Mouse (Mus musculus) spleen, embryonic (tissue): ENCODE data around the gene Nkiras2.

Source experiments
- CTCF ChIA-PET: fragments of 350-600 bp; sonication (Branson Sonifier 250); formaldehyde crosslinking; loops from one replicate; lab custom pipeline; 2022; lab: Charles Lee

The Nkiras2 gene

GRCm38 (mm10) chr11:100598074-100598473, 21.0 kb upstream of the Nkiras2 start:
- CTCF ChIA-PET, result no interaction called here

- CTCF ChIA-PET, result interaction anchor here (0.9 to 1.0 kb wide), 2 partner anchors 22 to 30 kb away, joined by 3 to 5 read pairs; no protein-coding TSS in a partner anchor
These were observed 17.7 kb upstream of the Nkiras2 start for GRCm38 (mm10) chr11:100601372-100601771.

GRCm38 (mm10) chr11:100603155-100603554, 15.9 kb upstream of the Nkiras2 start:
- CTCF ChIA-PET, result interaction anchor here (1.0 kb wide), 1 partner anchor 96 kb away, joined by 3 read pairs; no protein-coding TSS in a partner anchor

GRCm38 (mm10) chr11:100603813-100604212, 15.2 kb upstream of the Nkiras2 start:
- CTCF ChIA-PET, result interaction anchor here (1.0 kb wide), 1 partner anchor 95 kb away, joined by 3 read pairs; no protein-coding TSS in a partner anchor

- CTCF ChIA-PET, result interaction anchor here (1.0 kb wide), 1 partner anchor 94 kb away, joined by 3 read pairs; no protein-coding TSS in a partner anchor
These were observed 14.6 kb upstream of the Nkiras2 start for GRCm38 (mm10) chr11:100604321-100605005.

GRCm38 (mm10) chr11:100605451-100605850, 13.6 kb upstream of the Nkiras2 start:
- CTCF ChIA-PET, result interaction anchor here (1.5 kb wide), 1 partner anchor 18 kb away, joined by 3 read pairs; no protein-coding TSS in a partner anchor

GRCm38 (mm10) chr11:100607121-100607520, 11.9 kb upstream of the Nkiras2 start:
- CTCF ChIA-PET, result interaction anchor here (0.5 to 0.9 kb wide), 3 partner anchors 11 to 37 kb away, joined by 3 to 10 read pairs (median 5); no protein-coding TSS in a partner anchor

- CTCF ChIA-PET, result interaction anchor here (0.6 kb wide), 2 partner anchors 12 to 212 kb away, joined by 10 to 14 read pairs; no protein-coding TSS in a partner anchor
These were observed 10.2 kb upstream of the Nkiras2 start for GRCm38 (mm10) chr11:100608796-100609195.

- CTCF ChIA-PET, result no interaction called here
These were observed 9.6 kb upstream of the Nkiras2 start for GRCm38 (mm10) chr11:100609355-100609996.

- CTCF ChIA-PET, result no interaction called here
These were observed 8.9 kb upstream of the Nkiras2 start for GRCm38 (mm10) chr11:100609997-100610680.

- CTCF ChIA-PET, result interaction anchor here (0.5 to 0.6 kb wide), 2 partner anchors 12 to 96 kb away, joined by 3 read pairs; no protein-coding TSS in a partner anchor
These were observed 7.4 kb upstream of the Nkiras2 start for GRCm38 (mm10) chr11:100611627-100612026.

GRCm38 (mm10) chr11:100613241-100613640, 5.8 kb upstream of the Nkiras2 start:
- CTCF ChIA-PET, result no interaction called here

GRCm38 (mm10) chr11:100616332-100616731, 2.7 kb upstream of the Nkiras2 start:
- CTCF ChIA-PET, result interaction anchor here (0.7 kb wide), 2 partner anchors 11 to 384 kb away, joined by 5 read pairs; no protein-coding TSS in a partner anchor

- CTCF ChIA-PET, result interaction anchor here (0.7 kb wide), 2 partner anchors 10 to 383 kb away, joined by 5 read pairs; no protein-coding TSS in a partner anchor
These were observed 2.2 kb upstream of the Nkiras2 start for GRCm38 (mm10) chr11:100616836-100617235.

- CTCF ChIA-PET, result interaction anchor here (1.0 to 1.1 kb wide), 2 partner anchors 11 to 95 kb away, joined by 3 to 10 read pairs; no protein-coding TSS in a partner anchor
These were observed 1.6 kb upstream of the Nkiras2 start for GRCm38 (mm10) chr11:100617480-100617879.

GRCm38 (mm10) chr11:100619485-100619975, 486 bp downstream of the Nkiras2 start:
- CTCF ChIA-PET, result interaction anchor here (0.6 to 1.4 kb wide), 6 partner anchors 31 to 308 kb away, joined by 3 to 9 read pairs (median 3); no protein-coding TSS in a partner anchor

- CTCF ChIA-PET, result interaction anchor here (0.7 to 1.4 kb wide), 5 partner anchors 11 to 307 kb away, joined by 3 to 14 read pairs (median 3); no protein-coding TSS in a partner anchor
These were observed 938 bp downstream of the Nkiras2 start, which contains the start of gene Dnajc7 for GRCm38 (mm10) chr11:100619982-100620381. Dnajc7 (minus strand) TSS chr11:100620168.

- CTCF ChIA-PET, result interaction anchor here (0.5 to 1.4 kb wide), 3 partner anchors 17 to 342 kb away, joined by 3 to 10 read pairs (median 4); partner anchors contain the start of genes Klhl10 and Nt5c3b
These were observed 3.7 kb downstream of the Nkiras2 start for GRCm38 (mm10) chr11:100622714-100623113.

- CTCF ChIA-PET, result interaction anchor here (0.8 to 1.4 kb wide), 2 partner anchors 18 to 1655 kb away, joined by 3 to 6 read pairs; no protein-coding TSS in a partner anchor
These were observed 4.8 kb downstream of the Nkiras2 start for GRCm38 (mm10) chr11:100623867-100624266.
